Mouse (Mus musculus) MEL (cell line): ENCODE measurements at regions not wholly inside any gene's neighbourhood (a gene's known extent, or its start where the extent isn't known, plus 50 kb on each side); places are given as distances from the start of the nearest gene placed in this dataset.

Experiments used
- CTCF ChIP-seq, 3 experiments: IDR thresholded peaks in 2 of 3; conservative IDR thresholded peaks in 1 of 3; 2 replicates each; pipeline ENCODE4 v1.5.1; 2011 to 2012; ENCODE audit warnings: low read length in 3 of 3, low read depth in 2 of 3, mild to moderate bottlenecking in 2 of 3, improper control_type of control experiment in 1 of 3, inconsistent platforms in 1 of 3, mixed read lengths in 1 of 3, moderate library complexity in 1 of 3; ENCODE audit not compliant: control insufficient read depth in 1 of 3, insufficient read depth in 1 of 3, poor library complexity in 1 of 3, severe bottlenecking in 1 of 3
- E2F4 ChIP-seq: IDR thresholded peaks from 2 replicates; pipeline ENCODE4 v1.6.1; 2011; ENCODE audit warnings: low read depth, low read length, improper control_type of control experiment, borderline replicate concordance
- ELF1 ChIP-seq: IDR thresholded peaks from 2 replicates; pipeline ENCODE4 v1.6.1; 2014; ENCODE audit warnings: low read depth, mild to moderate bottlenecking, inconsistent platforms, low read length, improper control_type of control experiment, moderate library complexity
- GABPA ChIP-seq: IDR thresholded peaks from 2 replicates; pipeline ENCODE4 v1.6.1; 2012; ENCODE audit warnings: low read depth, mild to moderate bottlenecking, inconsistent platforms, low read length, improper control_type of control experiment, moderate library complexity
- GATA1 ChIP-seq: IDR thresholded peaks from 2 replicates; pipeline ENCODE4 v1.6.1; 2011; ENCODE audit warnings: low read depth, low read length, improper control_type of control experiment
- MAX ChIP-seq: IDR thresholded peaks from 2 replicates; pipeline ENCODE4 v1.6.1; 2011; ENCODE audit warnings: low read length, improper control_type of control experiment
- MAZ ChIP-seq: IDR thresholded peaks from 2 replicates; pipeline ENCODE4 v1.6.1; 2012; ENCODE audit warnings: low read depth, mild to moderate bottlenecking, inconsistent platforms, low read length, improper control_type of control experiment
- NELFE ChIP-seq: IDR thresholded peaks from 2 replicates; pipeline ENCODE4 v1.6.1; 2011; ENCODE audit warnings: low read depth, low read length, improper control_type of control experiment
- POLR2A ChIP-seq, 2 experiments: IDR thresholded peaks; 2 replicates each; pipeline ENCODE4 v1.6.1; 2011 to 2012; ENCODE audit warnings: low read length in 2 of 2, mild to moderate bottlenecking in 2 of 2, control low read depth in 1 of 2, improper control_type of control experiment in 1 of 2, low read depth in 1 of 2, moderate library complexity in 1 of 2; ENCODE audit not compliant: control insufficient read depth in 1 of 2, insufficient read depth in 1 of 2, poor library complexity in 1 of 2
- SMC3 ChIP-seq: IDR thresholded peaks from 2 replicates; pipeline ENCODE4 v1.6.1; 2011; ENCODE audit warnings: low read depth, low read length, improper control_type of control experiment
- TAL1 ChIP-seq: IDR thresholded peaks from 2 replicates; pipeline ENCODE4 v1.6.1; 2012; ENCODE audit warnings: mild to moderate bottlenecking, inconsistent platforms, low read length, moderate library complexity, mixed read lengths

DNA sequence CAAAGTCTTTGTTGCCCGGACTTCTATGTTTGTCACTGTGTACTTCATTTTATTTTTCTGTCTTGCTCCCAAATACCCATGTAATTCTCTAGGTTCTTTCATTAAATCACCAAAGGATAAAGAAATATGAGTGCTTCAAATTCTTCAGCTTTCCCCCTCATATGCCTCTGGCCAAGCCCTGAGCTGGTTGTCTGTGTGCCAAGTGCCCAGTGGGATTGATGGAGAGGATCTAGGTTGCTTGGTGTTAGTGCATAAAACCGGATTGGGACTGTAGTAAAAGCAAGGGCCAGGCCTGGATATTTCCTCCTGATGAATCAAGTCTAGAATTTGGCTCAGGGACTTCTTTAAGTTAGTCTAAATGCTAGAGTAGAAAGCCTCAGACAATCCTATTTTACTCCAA is 229.0 kb downstream of the Sec61b start:
- no peak for TF ChIP-seq CTCF (IDR thresholded peaks at IDR 0.05 in 2 of 3, conservative IDR thresholded peaks at IDR 0.05 in 1 of 3; ENCODE audit: control insufficient read depth in 1 of 3, insufficient read depth in 1 of 3, low read depth in 2 of 3, low read length in 3 of 3, poor library complexity in 1 of 3, severe bottlenecking in 1 of 3)
- no peak for TF ChIP-seq MAX
- no peak for TF ChIP-seq E2F4
- no peak for TF ChIP-seq NELFE
- TF ChIP-seq MAZ, result no peak
- TF ChIP-seq TAL1, result no peak
- TF ChIP-seq POLR2A (IDR thresholded peaks at IDR 0.05; ENCODE audit: control insufficient read depth in 1 of 2, insufficient read depth in 1 of 2, low read depth in 1 of 2, low read length in 2 of 2, poor library complexity in 1 of 2), result no peak
- TF ChIP-seq GATA1, result no peak
- TF ChIP-seq GABPA, result no peak
- no peak for TF ChIP-seq ELF1
- TF ChIP-seq SMC3, result no peak
